Mouse (Mus musculus): ENCODE measurements around the gene Six4.
"Not testable (repeated sequence)": the region's sequence is repeated elsewhere in the genome, so short reads cannot be mapped to it uniquely, and the experiment has no call there.

Gene Six4

GRCm38 (mm10) chr12:73113196-73113595, at the start of gene Six4:
TSS of gene Six4 (minus strand) at chr12:73113456.
- peak; percentile 27 for DNase-seq (ENCODE audit: low read depth, low spot score)

- peak; percentile 53 for DNase-seq (ENCODE audit: low read depth, low spot score)
Measured at GRCm38 (mm10) chr12:73162408-73163181, 49.3 kb upstream of the Six4 start.

- no peak for DNase-seq (ENCODE audit: low read depth, low spot score)
Measured at GRCm38 (mm10) chr12:73160341-73160740, 47.1 kb upstream of the Six4 start.

- no peak for DNase-seq (ENCODE audit: low read depth, low spot score)
Measured at GRCm38 (mm10) chr12:73154150-73154549, 40.9 kb upstream of the Six4 start.

GRCm38 (mm10) chr12:73151038-73151437, 37.8 kb upstream of the Six4 start:
- DNase-seq (ENCODE audit: low read depth, low spot score) = not testable (repeated sequence)

- DNase-seq (ENCODE audit: low read depth, low spot score) = no peak
Measured at GRCm38 (mm10) chr12:73147236-73147635, 34.0 kb upstream of the Six4 start.

- DNase-seq (ENCODE audit: low read depth, low spot score) = no peak
Measured at GRCm38 (mm10) chr12:73140732-73141131, 27.5 kb upstream of the Six4 start.

- no peak for DNase-seq (ENCODE audit: low read depth, low spot score)
Measured at GRCm38 (mm10) chr12:73125250-73125649, 12.0 kb upstream of the Six4 start.

- peak; percentile 85 for DNase-seq (ENCODE audit: low read depth, low spot score)
Measured at GRCm38 (mm10) chr12:73123093-73124041, 10.1 kb upstream of the Six4 start, which contains the start of gene Mnat1. TSS of gene Mnat1 (plus strand) at chr12:73123717.

GRCm38 (mm10) chr12:73112326-73113087, 749 bp downstream of the Six4 start:
- DNase-seq (ENCODE audit: low read depth, low spot score) = peak; percentile 50

GRCm38 (mm10) chr12:73111561-73112325, 1.5 kb downstream of the Six4 start:
- peak; percentile 28 for DNase-seq (ENCODE audit: low read depth, low spot score)

GRCm38 (mm10) chr12:73110431-73111111, 2.7 kb downstream of the Six4 start:
- peak; percentile 24 for DNase-seq (ENCODE audit: low read depth, low spot score)

GRCm38 (mm10) chr12:73107821-73108220, 5.4 kb downstream of the Six4 start:
- no peak for DNase-seq (ENCODE audit: low read depth, low spot score)

GRCm38 (mm10) chr12:73103713-73104112, 9.5 kb downstream of the Six4 start:
- DNase-seq (ENCODE audit: low read depth, low spot score) = no peak

- no peak for DNase-seq (ENCODE audit: low read depth, low spot score)
Measured at GRCm38 (mm10) chr12:73098593-73098992, 14.7 kb downstream of the Six4 start.

- DNase-seq (ENCODE audit: low read depth, low spot score) = not testable (repeated sequence)
Measured at GRCm38 (mm10) chr12:73096177-73096576, 17.1 kb downstream of the Six4 start.

- no peak for DNase-seq (ENCODE audit: low read depth, low spot score)
Measured at GRCm38 (mm10) chr12:73094605-73095004, 18.7 kb downstream of the Six4 start.

- DNase-seq (ENCODE audit: low read depth, low spot score) = no peak
Measured at GRCm38 (mm10) chr12:73094189-73094588, 19.1 kb downstream of the Six4 start.

- DNase-seq (ENCODE audit: low read depth, low spot score) = no peak
Measured at GRCm38 (mm10) chr12:73090672-73091335, 22.5 kb downstream of the Six4 start.

GRCm38 (mm10) chr12:73088911-73089310, 24.3 kb downstream of the Six4 start:
- DNase-seq (ENCODE audit: low read depth, low spot score) = no peak
